Mouse (Mus musculus) megakaryocyte, embryonic 14.5 days (primary cell): ENCODE measurements around the gene Trip6.

Source experiments
- FLI1 ChIP-seq: IDR thresholded peaks from 2 replicates; pipeline ENCODE4 v1.6.1; 2012; ENCODE audit warnings: low read length, inconsistent platforms, mixed read lengths
- GATA1 ChIP-seq: IDR thresholded peaks from 3 replicates; pipeline ENCODE4 v1.6.1; 2012; ENCODE audit warnings: mixed read lengths, low read length, inconsistent platforms, borderline replicate concordance

GRCm38 (mm10) chr5:137304165-137304564, 10.0 kb downstream of the Trip6 start:
- TF ChIP-seq GATA1 (no peak), FLI1 (no peak)
